Mouse (Mus musculus) brown adipose tissue, adult 24 weeks (tissue): ENCODE results near the gene Nacc1. TPM values are rescaled to one million over a fixed set of nuclear protein-coding genes. Genes with fewer than 3 reads are reported as not detected.

ENCODE experiments used
- H3K27ac ChIP-seq: fragments of 200-500 bp; replicated peaks from 2 replicates; pipeline ENCODE4 v1.5.1; 2012; ENCODE audit warnings: low read depth, mild to moderate bottlenecking, low read length
- H3K4me1 ChIP-seq: fragments of 200-500 bp; 2 replicates; pipeline ENCODE4 v1.6.1; 2012; ENCODE audit warnings: low read length, mixed read lengths; ENCODE audit not compliant: control insufficient read depth, insufficient read depth, insufficient read length
- H3K4me3 ChIP-seq: fragments of 200-500 bp; 2 replicates; pipeline ENCODE4 v1.5.1; 2012; ENCODE audit warnings: low read depth, mild to moderate bottlenecking, low read length, moderate library complexity; ENCODE audit not compliant: insufficient read depth
- polyA plus RNA-seq: library from polyadenylated mRNA; stranded (reverse); fragments of >200 nt; gene quantifications from 2 replicates; pipeline ENCODE4 v1.2.4, GENCODE M21; 2012; ENCODE audit not compliant: missing spikeins, insufficient read depth, insufficient read length

Nacc1 gene
- polyA plus RNA-seq, 1 experiment = 22.9 TPM

GRCm38 (mm10) chr8:84665385-84665893 is 22.2 kb downstream of the Nacc1 start:
- H3K27ac ChIP-seq = peak overlapping the region; percentile 43; the same call in 1 of the 2 replicates
- no peaks in the 10 kb centered on the region; the same call in 1 of the 2 replicates for H3K4me1 ChIP-seq
- H3K4me3 ChIP-seq = peak overlapping the region; percentile 83

GRCm38 (mm10) chr8:84664566-84665384 is 22.9 kb downstream of the Nacc1 start:
- Histone ChIP-seq H3K4me3 (peak overlapping the region; percentile 83), H3K27ac (peak overlapping the region; percentile 97), H3K4me1 (no peaks in the 10 kb centered on the region; the same call in 1 of the 2 replicates)

- Histone ChIP-seq H3K4me3 (peak overlapping the region; percentile 83), H3K4me1 (peaks cover 3% of the 10 kb centered on the region; the same call in 1 of the 2 replicates), H3K27ac (peak overlapping the region; percentile 97)
These were observed 24.0 kb downstream of the Nacc1 start for GRCm38 (mm10) chr8:84663483-84664327.

GRCm38 (mm10) chr8:84662581-84663065 is 25.0 kb downstream of the Nacc1 start, which contains the start of gene Ier2:
Gene Ier2 (minus strand): TSS chr8:84662852.
- H3K4me3 ChIP-seq = peak within 1 kb of the TSS; percentile 74
- peak within 1 kb of the TSS; percentile 98 for H3K27ac ChIP-seq
- peaks cover 3% of the 10 kb centered on the region; the same call in 1 of the 2 replicates for H3K4me1 ChIP-seq

DNA sequence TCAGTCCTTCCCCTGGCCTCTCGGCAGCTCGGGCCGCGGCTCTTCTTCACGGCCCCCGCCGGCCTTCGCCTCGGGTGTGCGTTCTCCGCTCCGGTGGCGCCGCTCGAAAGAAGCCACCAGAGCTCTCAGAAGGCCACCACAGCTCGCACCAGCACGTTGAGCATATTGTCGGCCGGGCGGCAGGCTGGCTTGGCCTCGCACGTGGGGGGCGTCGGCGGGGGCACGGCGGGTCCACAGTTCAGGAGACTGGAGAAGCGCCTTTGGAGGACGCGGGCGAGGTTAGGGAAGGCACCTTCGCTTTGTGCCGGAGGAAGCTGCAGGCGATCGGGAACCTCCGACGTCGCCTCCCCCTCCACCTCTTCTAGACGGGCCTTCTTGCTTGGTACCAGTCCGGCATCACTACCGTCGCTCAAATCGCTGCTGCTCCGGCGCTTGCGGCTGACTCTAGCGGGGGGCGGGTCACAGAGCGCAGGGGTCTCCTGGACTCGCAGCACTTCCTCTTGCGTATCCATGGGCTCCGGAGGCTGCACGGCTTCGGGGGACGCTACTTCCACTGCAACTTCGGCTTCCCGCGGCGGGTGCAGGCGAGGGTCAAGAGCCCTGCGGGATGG is 25.6 kb downstream of the Nacc1 start:
- H3K27ac ChIP-seq = peak overlapping the region; percentile 98
- H3K4me3 ChIP-seq = peak overlapping the region; percentile 74
- peaks cover 3% of the 10 kb centered on the region; the same call in 1 of the 2 replicates for H3K4me1 ChIP-seq

- H3K27ac ChIP-seq = peak overlapping the region; percentile 98
- peak overlapping the region; percentile 74 for H3K4me3 ChIP-seq
- peaks cover 3% of the 10 kb centered on the region; the same call in 1 of the 2 replicates for H3K4me1 ChIP-seq
These were observed 26.2 kb downstream of the Nacc1 start for GRCm38 (mm10) chr8:84661458-84661871.

- peak overlapping the region; percentile 98 for H3K27ac ChIP-seq
- peak overlapping the region; percentile 74 for H3K4me3 ChIP-seq
- peaks cover 3% of the 10 kb centered on the region for H3K4me1 ChIP-seq
These were observed 26.7 kb downstream of the Nacc1 start for GRCm38 (mm10) chr8:84660819-84661457.

- Histone ChIP-seq H3K27ac (peak overlapping the region; percentile 98), H3K4me1 (peaks cover 3% of the 10 kb centered on the region; the same call in 1 of the 2 replicates), H3K4me3 (peak overlapping the region; percentile 74)
These were observed 27.5 kb downstream of the Nacc1 start for GRCm38 (mm10) chr8:84659936-84660818.

GRCm38 (mm10) chr8:84658951-84659350 is 28.7 kb downstream of the Nacc1 start:
- Histone ChIP-seq H3K27ac (peak overlapping the region; percentile 98), H3K4me3 (no peak overlapping the region), H3K4me1 (peaks cover 3% of the 10 kb centered on the region; the same call in 1 of the 2 replicates)

GRCm38 (mm10) chr8:84657680-84658079 is 30.0 kb downstream of the Nacc1 start:
- peak overlapping the region; percentile 37 for H3K27ac ChIP-seq
- peaks cover 3% of the 10 kb centered on the region; the same call in 1 of the 2 replicates for H3K4me1 ChIP-seq
- H3K4me3 ChIP-seq = no peak overlapping the region

DNA sequence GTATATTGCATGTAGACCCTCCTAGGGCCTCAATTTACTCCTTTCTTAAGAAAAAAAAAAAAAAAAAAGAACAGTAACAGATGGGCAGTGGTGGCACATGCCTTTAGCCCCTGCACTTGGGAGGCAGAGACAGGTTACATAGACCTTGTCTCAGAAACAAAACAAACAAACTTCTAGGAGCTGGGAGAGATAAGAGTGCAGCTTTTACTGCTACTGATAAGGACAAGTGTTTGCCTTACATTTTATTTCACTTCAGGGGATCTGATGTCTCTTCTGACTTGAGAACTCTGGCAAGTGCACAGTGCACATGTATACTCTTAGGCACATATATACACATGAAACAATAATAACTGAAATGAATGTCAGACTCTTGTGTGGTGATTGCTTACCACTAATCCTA is 30.5 kb downstream of the Nacc1 start:
- no peak overlapping the region for H3K4me3 ChIP-seq
- peak overlapping the region; percentile 37 for H3K27ac ChIP-seq
- H3K4me1 ChIP-seq = peaks cover 3% of the 10 kb centered on the region; the same call in 1 of the 2 replicates

DNA sequence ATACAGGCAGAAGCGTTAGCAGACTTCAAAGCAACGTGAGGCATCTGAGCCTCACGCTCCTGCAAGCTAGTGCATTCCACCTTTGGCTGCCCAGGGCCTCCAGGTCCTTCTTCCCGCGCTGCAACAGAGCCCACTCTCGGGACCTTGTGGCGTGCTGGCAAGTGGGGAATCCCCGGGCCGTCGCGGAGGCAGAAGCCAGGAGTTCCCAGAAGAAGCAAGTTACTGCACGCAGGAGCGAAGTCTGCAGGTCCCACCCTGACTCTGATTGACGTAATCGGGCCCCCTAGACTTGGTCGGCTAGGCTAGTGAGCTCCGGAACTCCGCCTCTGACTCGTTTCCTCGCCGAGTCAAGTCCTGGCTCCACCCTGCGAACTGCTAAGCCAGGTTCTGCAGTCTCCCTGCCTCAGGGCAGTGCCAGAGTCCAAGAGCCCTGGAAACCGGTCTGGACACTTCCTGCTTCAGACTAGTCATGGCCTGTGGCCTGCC is 31.0 kb downstream of the Nacc1 start:
- Histone ChIP-seq H3K27ac (peak overlapping the region; percentile 88), H3K4me1 (peaks cover 3% of the 10 kb centered on the region; the same call in 1 of the 2 replicates), H3K4me3 (peak overlapping the region; percentile 59)

- Histone ChIP-seq H3K4me3 (peak overlapping the region; percentile 59), H3K27ac (peak overlapping the region; percentile 88), H3K4me1 (peaks cover 3% of the 10 kb centered on the region; the same call in 1 of the 2 replicates)
These were observed 31.5 kb downstream of the Nacc1 start for GRCm38 (mm10) chr8:84656191-84656525.
